Mouse (Mus musculus) forebrain, embryonic 11.5 days (tissue): ENCODE results near the gene Gm21149. TPM values are rescaled to one million over a fixed set of nuclear protein-coding genes. Genes with fewer than 3 reads are reported as not detected.

Experiments
- polyA plus RNA-seq: library from polyadenylated mRNA; unstranded; fragments of >200 nt; fragmentation: Nextera tagmentation; extraction: Ambion mirVana; gene quantifications from 2 replicates; pipeline ENCODE4 v1.2.1, GENCODE M21; 2014

The Gm21149 gene
- polyA plus RNA-seq, 1 experiment from 2014 or later: not detected

Other genes with a start within 250 kb of the Gm21149 start
- gene Gm21190, start 52.7 kb upstream of the Gm21149 start, polyA plus RNA-seq: not detected in 2 replicates
- gene Gm21083, start 100.8 kb upstream of the Gm21149 start, polyA plus RNA-seq: not detected in 2 replicates
- gene Speer4d, start 142.5 kb upstream of the Gm21149 start, polyA plus RNA-seq: not detected in 2 replicates
- gene 4930572O03Rik, start 180.5 kb upstream of the Gm21149 start, polyA plus RNA-seq: not detected in 2 replicates
- gene Speer4c, start 237.7 kb upstream of the Gm21149 start, polyA plus RNA-seq: not detected in 2 replicates